Mouse (Mus musculus) thymus, adult 2 months (tissue): ENCODE data around the gene Prdm13.

Experiments
- CTCF ChIP-seq: fragments of 200-500 bp; IDR thresholded peaks from 2 replicates; pipeline ENCODE4 v1.5.1; 2012; ENCODE audit warnings: mild to moderate bottlenecking, control low read depth, low read length, moderate library complexity, borderline replicate concordance; ENCODE audit not compliant: control insufficient read depth, poor library complexity, insufficient read depth; ENCODE audit errors: extremely low read depth
- POLR2A ChIP-seq: fragments of 200-500 bp; IDR thresholded peaks from 2 replicates; pipeline ENCODE4 v1.6.1; 2012; ENCODE audit warnings: mild to moderate bottlenecking, low read length, control low read depth, moderate library complexity; ENCODE audit not compliant: control insufficient read depth, poor library complexity, insufficient read depth; ENCODE audit errors: extremely low read depth

DNA sequence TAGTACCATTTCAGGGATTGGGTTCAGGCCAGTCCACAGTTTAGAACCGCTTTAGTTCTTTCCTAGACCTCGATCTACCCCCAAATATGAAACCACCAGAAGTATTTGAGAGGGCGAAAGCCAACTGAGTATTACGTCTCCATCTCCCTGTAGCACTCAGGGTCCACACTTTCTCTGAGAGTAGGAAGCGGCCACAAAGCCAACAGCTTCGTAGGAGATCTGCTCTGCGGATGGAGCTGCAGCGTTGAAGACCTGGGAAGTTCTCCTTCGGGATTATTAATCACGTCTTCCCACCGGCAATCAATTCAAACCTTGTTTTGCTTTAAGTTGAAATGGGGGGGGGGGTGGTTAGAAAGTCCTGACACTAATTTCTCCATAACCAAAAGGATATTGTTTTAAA, 653 bp upstream of the Prdm13 start:
- TF ChIP-seq CTCF (no peak), POLR2A (no peak)
